Mouse (Mus musculus) hindbrain, embryonic 15.5 days (tissue): ENCODE measurements at regions not wholly inside any gene's neighbourhood (a gene's known extent, or its start where the extent isn't known, plus 50 kb on each side); places are given as distances from the start of the nearest gene placed in this dataset.

Source experiments
- ATAC-seq: fragments of 200-750 bp; cut with Nextera tagmentation; 2 replicates; pipeline ENCODE4 v1.8.0; 2017; ENCODE audit warnings: low read depth, moderate number of reproducible peaks, moderate TSS enrichment; ENCODE audit not compliant: low FRiP score
- H3K27ac ChIP-seq: fragments of 300-500 bp; sonication (generic); replicated peaks from 2 replicates; pipeline ENCODE4 v1.5.1; 2015; ENCODE audit warnings: mild to moderate bottlenecking, inconsistent platforms
- H3K27me3 ChIP-seq: fragments of 300-500 bp; sonication (generic); 2 replicates; pipeline ENCODE4 v1.6.1; 2015; ENCODE audit warnings: control low read depth, inconsistent platforms
- H3K36me3 ChIP-seq: fragments of 300-500 bp; sonication (generic); 2 replicates; pipeline ENCODE4 v1.6.1; 2015; ENCODE audit warnings: control low read depth, inconsistent platforms
- H3K4me1 ChIP-seq: fragments of 300-500 bp; sonication (generic); replicated peaks from 2 replicates; pipeline ENCODE4 v1.6.1; 2015; ENCODE audit warnings: control low read depth, inconsistent platforms
- H3K4me2 ChIP-seq: fragments of 300-500 bp; sonication (generic); 2 replicates; pipeline ENCODE4 v1.6.1; 2015; ENCODE audit warnings: moderate library complexity, mild to moderate bottlenecking, inconsistent platforms
- H3K4me3 ChIP-seq: fragments of 300-500 bp; sonication (generic); 2 replicates; pipeline ENCODE4 v1.5.1; 2015; ENCODE audit warnings: mild to moderate bottlenecking, inconsistent platforms
- H3K9ac ChIP-seq: fragments of 300-500 bp; sonication (generic); 2 replicates; pipeline ENCODE4 v1.6.1; 2015; ENCODE audit warnings: inconsistent platforms
- H3K9me3 ChIP-seq: fragments of 300-500 bp; sonication (generic); 2 replicates; pipeline ENCODE4 v1.6.1; 2016; ENCODE audit warnings: control low read depth, inconsistent platforms
- WGBS: fragments of 180-500 bp; shearing (Covaris S2); methylation state at CpG from one replicate; pipeline ENCODE4 v1.1.7; 2015; 5-methylcytosine and 5-hydroxymethylcytosine counted together

- no peak overlapping the region for H3K27ac ChIP-seq
- no peaks in the 10 kb centered on the region for H3K27me3 ChIP-seq
- no peaks in the 10 kb centered on the region for H3K36me3 ChIP-seq
- no peak overlapping the region for H3K4me3 ChIP-seq
- ATAC-seq, result no peak
- 88% methylated on average over 6 of the region's 6 CpGs for WGBS
- H3K4me1 ChIP-seq, result no peaks in the 10 kb centered on the region
- H3K9me3 ChIP-seq, result no peaks in the 10 kb centered on the region
- H3K9ac ChIP-seq, result no peak overlapping the region
- no peak overlapping the region for H3K4me2 ChIP-seq
Measured at GRCm38 (mm10) chr3:143909341-143909740, 295.7 kb downstream of the Lmo4 start.

GRCm38 (mm10) chr3:143903421-143903820 is 301.6 kb downstream of the Lmo4 start:
- ATAC-seq, result no peak
- no peak overlapping the region for H3K4me3 ChIP-seq
- 92% methylated on average over 2 of the region's 2 CpGs for WGBS

GRCm38 (mm10) chr3:143880813-143881212 is 324.2 kb downstream of the Lmo4 start:
- no peaks in the 10 kb centered on the region for H3K4me1 ChIP-seq
- H3K9ac ChIP-seq, result no peak overlapping the region
- ATAC-seq, result no peak
- no peaks in the 10 kb centered on the region for H3K27me3 ChIP-seq
- H3K27ac ChIP-seq, result no peak overlapping the region
- H3K9me3 ChIP-seq, result no peaks in the 10 kb centered on the region
- WGBS, result 90% methylated on average over 2 of the region's 2 CpGs
- H3K4me2 ChIP-seq, result no peak overlapping the region
- H3K4me3 ChIP-seq, result no peak overlapping the region
- H3K36me3 ChIP-seq, result no peaks in the 10 kb centered on the region

More at GRCm38 (mm10) chr3:143903421-143903820, 301.6 kb downstream of the Lmo4 start:
- H3K9me3 ChIP-seq, result no peaks in the 10 kb centered on the region
- H3K9ac ChIP-seq, result no peak overlapping the region
- no peaks in the 10 kb centered on the region for H3K36me3 ChIP-seq
- no peaks in the 10 kb centered on the region for H3K27me3 ChIP-seq
- H3K4me1 ChIP-seq, result no peaks in the 10 kb centered on the region
- no peak overlapping the region for H3K27ac ChIP-seq
- no peak overlapping the region for H3K4me2 ChIP-seq

GRCm38 (mm10) chr3:143873876-143874275 is 331.1 kb downstream of the Lmo4 start:
- Histone ChIP-seq H3K27me3 (no peaks in the 10 kb centered on the region), H3K27ac (no peak overlapping the region), H3K36me3 (no peaks in the 10 kb centered on the region), H3K9ac (no peak overlapping the region), H3K9me3 (no peaks in the 10 kb centered on the region), H3K4me1 (no peaks in the 10 kb centered on the region), H3K4me3 (no peak overlapping the region), H3K4me2 (no peak overlapping the region)
- 90% methylated on average over 3 of the region's 3 CpGs for WGBS
- ATAC-seq, result no peak

GRCm38 (mm10) chr3:143866521-143866920 is 338.5 kb downstream of the Lmo4 start:
- Histone ChIP-seq H3K9ac (no peak overlapping the region), H3K4me1 (peaks cover 6% of the 10 kb centered on the region; the same call in 1 of the 2 replicates), H3K4me2 (no peak overlapping the region), H3K9me3 (no peaks in the 10 kb centered on the region), H3K27ac (no peak overlapping the region), H3K27me3 (no peaks in the 10 kb centered on the region), H3K4me3 (no peak overlapping the region), H3K36me3 (no peaks in the 10 kb centered on the region)
- 52% methylated on average over 4 of the region's 4 CpGs for WGBS
- ATAC-seq, result peak; percentile 81

GRCm38 (mm10) chr3:143865626-143866025 is 339.4 kb downstream of the Lmo4 start:
- Histone ChIP-seq H3K9me3 (no peaks in the 10 kb centered on the region), H3K4me2 (peak overlapping the region; percentile 14; the same call in 1 of the 2 replicates), H3K4me1 (peaks cover 6% of the 10 kb centered on the region; the same call in 1 of the 2 replicates), H3K27me3 (no peaks in the 10 kb centered on the region), H3K36me3 (no peaks in the 10 kb centered on the region), H3K4me3 (no peak overlapping the region), H3K27ac (peak overlapping the region; percentile 14; the same call in 1 of the 2 replicates), H3K9ac (no peak overlapping the region)
- ATAC-seq, result peak; percentile 90
- 50% methylated on average over 7 of the region's 7 CpGs for WGBS

- H3K9me3 ChIP-seq, result no peaks in the 10 kb centered on the region
- 63% methylated on average over 10 of the region's 10 CpGs for WGBS
- H3K9ac ChIP-seq, result no peak overlapping the region
- no peaks in the 10 kb centered on the region for H3K27me3 ChIP-seq
- H3K27ac ChIP-seq, result peak overlapping the region; percentile 14; the same call in 1 of the 2 replicates
- ATAC-seq, result no peak
- H3K4me2 ChIP-seq, result no peak overlapping the region
- no peaks in the 10 kb centered on the region for H3K36me3 ChIP-seq
- H3K4me3 ChIP-seq, result no peak overlapping the region
- peaks cover 6% of the 10 kb centered on the region; the same call in 1 of the 2 replicates for H3K4me1 ChIP-seq
Measured at GRCm38 (mm10) chr3:143864490-143864889, 340.5 kb downstream of the Lmo4 start.

GRCm38 (mm10) chr3:143862531-143862930 is 342.5 kb downstream of the Lmo4 start:
- H3K27ac ChIP-seq, result no peak overlapping the region
- H3K9ac ChIP-seq, result no peak overlapping the region
- H3K9me3 ChIP-seq, result no peaks in the 10 kb centered on the region
- H3K4me2 ChIP-seq, result no peak overlapping the region
- H3K27me3 ChIP-seq, result no peaks in the 10 kb centered on the region
- WGBS, result 84% methylated on average over 11 of the region's 11 CpGs
- peaks cover 6% of the 10 kb centered on the region; the same call in 1 of the 2 replicates for H3K4me1 ChIP-seq
- ATAC-seq, result no peak
- no peaks in the 10 kb centered on the region for H3K36me3 ChIP-seq
- no peak overlapping the region for H3K4me3 ChIP-seq

- Histone ChIP-seq H3K4me1 (peaks cover 6% of the 10 kb centered on the region; the same call in 1 of the 2 replicates), H3K27me3 (no peaks in the 10 kb centered on the region), H3K4me2 (no peak overlapping the region), H3K9ac (no peak overlapping the region), H3K36me3 (no peaks in the 10 kb centered on the region), H3K27ac (no peak overlapping the region), H3K4me3 (no peak overlapping the region), H3K9me3 (no peaks in the 10 kb centered on the region)
- ATAC-seq, result no peak
- 79% methylated on average over 4 of the region's 4 CpGs for WGBS
Measured at GRCm38 (mm10) chr3:143861866-143862265, 343.2 kb downstream of the Lmo4 start.

- ATAC-seq, result no peak
- Histone ChIP-seq H3K9me3 (no peaks in the 10 kb centered on the region), H3K4me1 (no peaks in the 10 kb centered on the region), H3K27me3 (no peaks in the 10 kb centered on the region), H3K9ac (no peak overlapping the region), H3K27ac (no peak overlapping the region), H3K36me3 (no peaks in the 10 kb centered on the region), H3K4me2 (no peak overlapping the region), H3K4me3 (no peak overlapping the region)
- WGBS, result 85% methylated on average over 7 of the region's 7 CpGs
Measured at GRCm38 (mm10) chr3:143835611-143836240, 369.3 kb downstream of the Lmo4 start.

GRCm38 (mm10) chr3:143834725-143835124 is 370.3 kb downstream of the Lmo4 start:
- no peaks in the 10 kb centered on the region for H3K36me3 ChIP-seq
- no peak overlapping the region for H3K4me3 ChIP-seq
- no peak overlapping the region for H3K9ac ChIP-seq
- no peak for ATAC-seq
- H3K27ac ChIP-seq, result no peak overlapping the region
- H3K4me2 ChIP-seq, result no peak overlapping the region
- no peaks in the 10 kb centered on the region for H3K4me1 ChIP-seq
- no peaks in the 10 kb centered on the region for H3K9me3 ChIP-seq
- no peaks in the 10 kb centered on the region for H3K27me3 ChIP-seq
- WGBS, result 87% methylated on average over 2 of the region's 2 CpGs

GRCm38 (mm10) chr3:143823395-143823777 is 381.6 kb downstream of the Lmo4 start:
- Histone ChIP-seq H3K9ac (no peak overlapping the region), H3K9me3 (no peaks in the 10 kb centered on the region), H3K4me1 (no peaks in the 10 kb centered on the region), H3K27ac (no peak overlapping the region), H3K36me3 (no peaks in the 10 kb centered on the region), H3K4me2 (no peak overlapping the region), H3K27me3 (no peaks in the 10 kb centered on the region), H3K4me3 (no peak overlapping the region)
- no peak for ATAC-seq
- WGBS, result 55% methylated on average over 1 of the region's 1 CpGs
